Mouse (Mus musculus) G1E (cell line): ENCODE measurements around the gene Cdh16. TPM values are rescaled to one million over a fixed set of nuclear protein-coding genes. Genes with fewer than 3 reads are reported as not detected.

Experiments
- ATAC-seq: 2 replicates; pipeline ENCODE4 v1.8.0; 2016; ENCODE audit warnings: mild to moderate bottlenecking; ENCODE audit not compliant: insufficient number of reproducible peaks, poor library complexity, low FRiP score, severe bottlenecking; ENCODE audit errors: extremely low read depth
- DNase-seq: peaks from one replicate; pipeline ENCODE4 v3.0.0; 2012; ENCODE audit warnings: low spot score
- H3K27me3 ChIP-seq: 2 replicates; pipeline ENCODE4 v1.6.1; 2012; ENCODE audit warnings: mild to moderate bottlenecking, low read length, inconsistent platforms; ENCODE audit not compliant: insufficient read depth
- H3K36me3 ChIP-seq: replicated peaks from 2 replicates; pipeline ENCODE3; 2012; ENCODE audit warnings: mild to moderate bottlenecking, inconsistent platforms
- H3K4me1 ChIP-seq: 2 replicates; pipeline ENCODE4 v1.6.1; 2012; ENCODE audit warnings: low read depth, low read length, inconsistent platforms, mixed read lengths; ENCODE audit not compliant: insufficient read depth
- H3K4me3 ChIP-seq: 2 replicates; pipeline ENCODE4 v1.5.1; 2012; ENCODE audit warnings: low read depth, mild to moderate bottlenecking, inconsistent platforms, low read length, moderate library complexity, mixed read lengths
- H3K9me3 ChIP-seq: replicated peaks from 2 replicates; pipeline ENCODE4 v1.6.1; 2012; ENCODE audit warnings: inconsistent platforms
- CTCF ChIP-seq: IDR thresholded peaks from 2 replicates; pipeline ENCODE4 v1.5.1; 2012; ENCODE audit warnings: low read depth, low read length, inconsistent platforms, mixed read lengths
- GATA1 ChIP-seq: IDR thresholded peaks from 2 replicates; pipeline ENCODE4 v1.6.1; 2012; ENCODE audit warnings: borderline replicate concordance, low read length, inconsistent platforms, mixed read lengths
- GATA2 ChIP-seq: IDR thresholded peaks from 2 replicates; pipeline ENCODE4 v1.6.1; 2012; ENCODE audit warnings: low read depth, low read length, inconsistent platforms, borderline replicate concordance
- POLR2AphosphoS5 ChIP-seq: IDR thresholded peaks from 2 replicates; pipeline ENCODE4 v1.6.1; 2012; ENCODE audit warnings: low read depth, low read length, inconsistent platforms; ENCODE audit not compliant: insufficient replicate concordance
- TAL1 ChIP-seq: conservative IDR thresholded peaks from 2 replicates; pipeline ENCODE4 v1.6.1; 2012; ENCODE audit warnings: low read depth, low read length, inconsistent platforms, mixed read lengths
- polyA plus RNA-seq: library from polyadenylated mRNA; stranded (reverse); fragments of >175 nt; gene quantifications from 2 replicates; pipeline ENCODE4 v1.2.3, GENCODE M21; 2012
- total RNA-seq, 2 experiments: library from RNA; stranded (forward) in 1 of 2; stranded (reverse) in 1 of 2; fragments of 200-1000 nt in 1 of 2; fragments of >200 nt in 1 of 2; fragmentation: Nextera tagmentation in 1 of 2; gene quantifications; 2 replicates each; pipeline ENCODE4 v1.2.3; 2014 to 2017

The Cdh16 gene
- total and polyA plus RNA-seq, 3 experiments: 0.22 TPM; not detected in 2

- DNase-seq (no peak), ATAC-seq (no peak)
- no peaks in the 10 kb centered on the region for H3K9me3 ChIP-seq
- peak overlapping the region; percentile 97 for H3K4me3 ChIP-seq
- peaks cover 41% of the 10 kb centered on the region for H3K4me1 ChIP-seq
- no peaks in the 10 kb centered on the region for H3K27me3 ChIP-seq
- H3K36me3 ChIP-seq: peaks cover 40% of the 10 kb centered on the region
- TF ChIP-seq GATA2 (no peak), POLR2AphosphoS5 (no peak), CTCF (no peak), TAL1 (no peak), GATA1 (no peak)
Measured at GRCm38 (mm10) chr8:104640831-104641370, 16.7 kb upstream of the Cdh16 start.

- peak overlapping the region; percentile 97 for H3K4me3 ChIP-seq
- peaks cover 46% of the 10 kb centered on the region for H3K36me3 ChIP-seq
- no peak for DNase-seq
- no peaks in the 10 kb centered on the region for H3K9me3 ChIP-seq
- H3K27me3 ChIP-seq: no peaks in the 10 kb centered on the region
- peaks cover 41% of the 10 kb centered on the region for H3K4me1 ChIP-seq
- no peak for TF ChIP-seq TAL1
- no peak for TF ChIP-seq GATA2
- no peak for TF ChIP-seq CTCF
- TF ChIP-seq GATA1: no peak
- no peak for TF ChIP-seq POLR2AphosphoS5
- no peak for ATAC-seq
Measured at GRCm38 (mm10) chr8:104640241-104640640, 16.0 kb upstream of the Cdh16 start.

- peaks cover 46% of the 10 kb centered on the region for H3K4me1 ChIP-seq
- DNase-seq: no peak
- no peak for TF ChIP-seq CTCF
- no peak for TF ChIP-seq POLR2AphosphoS5
- no peak for TF ChIP-seq TAL1
- TF ChIP-seq GATA2: no peak
- no peak for TF ChIP-seq GATA1
Measured at GRCm38 (mm10) chr8:104638010-104638409, 13.8 kb upstream of the Cdh16 start.

GRCm38 (mm10) chr8:104635004-104635710 lies 11.0 kb upstream of the Cdh16 start:
- ATAC-seq: no peak
- no peak overlapping the region for H3K4me3 ChIP-seq
- no peak for DNase-seq
- TF ChIP-seq GATA2 (no peak), POLR2AphosphoS5 (no peak)
- H3K4me1 ChIP-seq: peaks cover 50% of the 10 kb centered on the region
- peaks cover 56% of the 10 kb centered on the region for H3K36me3 ChIP-seq
- H3K27me3 ChIP-seq: peaks cover 3% of the 10 kb centered on the region; the same call in 1 of the 2 replicates
- H3K9me3 ChIP-seq: no peaks in the 10 kb centered on the region

More at GRCm38 (mm10) chr8:104638010-104638409, 13.8 kb upstream of the Cdh16 start:
- H3K36me3 ChIP-seq: peaks cover 60% of the 10 kb centered on the region
- H3K4me3 ChIP-seq: no peak overlapping the region
- ATAC-seq: no peak
- H3K9me3 ChIP-seq: no peaks in the 10 kb centered on the region
- H3K27me3 ChIP-seq: no peaks in the 10 kb centered on the region

- no peak for TF ChIP-seq GATA2
- TF ChIP-seq CTCF: no peak
- no peak for ATAC-seq
- no peaks in the 10 kb centered on the region for H3K9me3 ChIP-seq
- peaks cover 54% of the 10 kb centered on the region for H3K36me3 ChIP-seq
- no peak overlapping the region for H3K4me3 ChIP-seq
- DNase-seq: no peak
- peaks cover 53% of the 10 kb centered on the region for H3K4me1 ChIP-seq
- peaks cover 3% of the 10 kb centered on the region; the same call in 1 of the 2 replicates for H3K27me3 ChIP-seq
Measured at GRCm38 (mm10) chr8:104633156-104633744, 9.1 kb upstream of the Cdh16 start.

- TF ChIP-seq GATA1 (no peak), TAL1 (no peak), GATA2 (no peak), POLR2AphosphoS5 (no peak), CTCF (no peak)
- Histone ChIP-seq H3K4me1 (peaks cover 53% of the 10 kb centered on the region), H3K27me3 (peaks cover 3% of the 10 kb centered on the region; the same call in 1 of the 2 replicates), H3K9me3 (no peaks in the 10 kb centered on the region), H3K36me3 (peaks cover 50% of the 10 kb centered on the region), H3K4me3 (peak overlapping the region; percentile 68; the same call in 1 of the 2 replicates)
- ATAC-seq (no peak), DNase-seq (no peak)
Measured at GRCm38 (mm10) chr8:104632486-104632885, 8.3 kb upstream of the Cdh16 start.
